Mouse (Mus musculus) spleen, postnatal 0 days (tissue): ENCODE data around the gene Defa25. TPM values are rescaled to one million over a fixed set of nuclear protein-coding genes. Genes with fewer than 3 reads are reported as not detected.

Experiments used
- polyA plus RNA-seq: library from polyadenylated mRNA; unstranded; fragments of >200 nt; fragmentation: Nextera tagmentation; extraction: Ambion mirVana; gene quantifications from 2 replicates; pipeline ENCODE4 v1.2.1, GENCODE M21; 2015

Defa25 gene
- not detected in 2 replicates for polyA plus RNA-seq

DNA sequence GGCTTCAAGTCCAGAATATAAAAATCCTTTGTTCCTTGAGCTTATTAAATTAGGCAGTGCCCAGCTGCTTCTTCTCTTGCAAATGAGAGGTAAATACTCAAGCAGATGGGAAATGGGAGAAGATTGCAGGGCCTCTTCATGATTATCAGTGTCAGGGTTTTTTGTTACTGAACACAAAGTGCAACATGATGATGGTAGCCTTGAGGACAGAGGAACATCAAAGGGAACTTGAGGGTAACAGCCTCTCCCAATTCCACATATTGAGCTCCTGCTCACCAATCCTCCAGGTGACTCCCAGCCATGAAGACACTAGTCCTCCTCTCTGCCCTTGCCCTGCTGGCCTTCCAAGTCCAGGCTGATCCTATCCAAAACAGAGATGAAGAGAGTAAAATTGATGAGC lies at the start of gene Defa25:
Gene Defa25, plus strand, starts transcription at position 301 of the 400 bp plus-strand sequence.

DNA sequence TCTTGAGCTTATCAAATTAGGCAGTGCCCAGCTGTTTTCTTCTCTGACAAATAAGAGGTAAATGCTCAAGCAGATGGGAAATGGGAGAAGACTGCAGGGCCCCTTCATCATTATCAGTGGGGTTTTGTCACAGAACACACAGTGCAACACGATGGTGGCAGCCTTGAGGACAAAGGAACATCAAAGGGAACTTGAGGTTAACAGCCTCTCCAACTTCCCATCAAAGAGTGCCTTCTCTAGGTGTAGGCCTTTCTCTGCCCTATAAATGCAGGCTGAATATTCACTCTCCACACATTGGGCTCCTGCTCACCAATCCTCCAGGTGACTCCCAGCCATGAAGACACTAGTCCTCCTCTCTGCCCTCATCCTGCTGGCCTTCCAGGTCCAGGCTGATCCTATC lies 29.5 kb upstream of the Defa25 start, which contains the start of gene Defa23:
Gene Defa23, plus strand, starts transcription at position 301 of the 400 bp plus-strand sequence.

DNA sequence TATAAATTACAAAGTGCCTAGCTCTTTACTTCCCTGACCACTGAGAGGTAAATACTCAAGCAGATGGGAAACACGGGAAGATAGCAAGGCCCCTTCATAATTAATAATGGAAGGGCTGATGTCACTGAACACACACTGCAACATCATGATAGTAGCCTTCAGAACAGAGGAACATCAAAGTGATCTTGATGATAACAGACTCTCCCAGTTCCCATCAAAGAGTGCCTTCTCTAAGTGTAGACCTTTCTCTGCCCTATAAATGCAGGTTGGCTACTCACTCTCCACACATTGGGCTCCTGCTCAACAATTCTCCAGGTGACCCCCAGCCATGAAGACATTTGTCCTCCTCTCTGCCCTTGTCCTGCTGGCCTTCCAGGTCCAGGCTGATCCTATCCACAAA lies 19.5 kb upstream of the Defa25 start, which contains the start of gene Defa35:
Gene Defa35, plus strand, starts transcription at position 301 of the 400 bp plus-strand sequence.

DNA sequence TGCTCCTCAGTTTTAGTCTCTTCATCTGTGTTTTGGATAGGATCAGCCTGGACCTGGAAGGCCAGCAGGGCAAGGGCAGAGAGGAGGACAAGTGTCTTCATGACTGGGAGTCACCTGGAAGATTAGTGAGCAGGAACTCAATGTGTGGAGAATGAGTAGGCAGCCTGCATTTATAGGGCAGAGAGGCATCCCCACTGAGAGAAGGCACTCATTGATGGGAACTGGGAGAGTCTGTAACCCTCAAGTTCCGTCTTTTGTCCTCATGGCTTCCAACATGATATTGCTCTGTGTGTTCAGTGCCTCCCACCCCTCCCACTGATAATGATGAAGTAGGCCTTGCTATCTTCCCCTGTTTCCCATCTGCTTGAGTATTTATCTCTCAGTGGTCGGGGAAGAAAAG lies 11.7 kb downstream of the Defa25 start, which contains the start of gene Gm14851:
Gene Gm14851, minus strand, starts transcription at position 101 of the 400 bp plus-strand sequence.

DNA sequence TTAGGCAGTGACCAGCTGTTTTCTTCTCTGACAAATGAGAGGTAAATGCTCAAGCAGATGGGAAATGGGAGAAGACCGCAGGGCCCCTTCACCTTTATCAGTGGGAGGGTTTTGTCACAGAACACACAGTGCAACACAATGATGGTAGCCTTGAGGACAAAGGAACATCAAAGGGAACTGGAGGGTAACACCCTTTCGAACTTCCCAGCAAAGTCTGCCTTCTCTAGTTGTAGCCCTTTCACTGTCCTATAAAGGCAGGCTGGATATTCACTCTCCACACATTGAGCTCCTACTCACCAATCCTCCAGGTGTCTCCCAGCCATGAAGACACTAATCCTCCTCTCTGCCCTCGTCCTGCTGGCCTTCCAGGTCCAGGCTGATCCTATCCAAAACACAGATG lies 50.1 kb downstream of the Defa25 start, which contains the start of gene Defa30:
Gene Defa30, plus strand, starts transcription at position 301 of the 400 bp plus-strand sequence.

Other genes starting within 250 kb of the Defa25 start
- gene Defb33, start 191.8 kb upstream of the Defa25 start, polyA plus RNA-seq: not detected in 2 replicates
- not detected in 2 replicates for gene Gm15056, start 181.8 kb upstream of the Defa25 start, polyA plus RNA-seq
- gene Gm6040, start 162.4 kb upstream of the Defa25 start, polyA plus RNA-seq: not detected in 2 replicates
- not detected in 2 replicates for gene AY761185, start 139.7 kb upstream of the Defa25 start, polyA plus RNA-seq
- gene Defa21, start 58.9 kb upstream of the Defa25 start, polyA plus RNA-seq: not detected in 2 replicates
- not detected in 2 replicates for gene Defa23, start 29.4 kb upstream of the Defa25 start, polyA plus RNA-seq
- gene Defa35, start 19.4 kb upstream of the Defa25 start, polyA plus RNA-seq: not detected in 2 replicates
- gene Gm14851, start 11.6 kb downstream of the Defa25 start, polyA plus RNA-seq: not detected in 2 replicates
- not detected in 2 replicates for gene Defa30, start 50.2 kb downstream of the Defa25 start, polyA plus RNA-seq
- not detected in 2 replicates for gene Defa22, start 77.8 kb downstream of the Defa25 start, polyA plus RNA-seq
- gene Defa31, start 107.2 kb downstream of the Defa25 start, polyA plus RNA-seq: not detected in 2 replicates
- not detected in 2 replicates for gene Gm15293, start 117.1 kb downstream of the Defa25 start, polyA plus RNA-seq
- not detected in 2 replicates for gene Gm15292, start 165.3 kb downstream of the Defa25 start, polyA plus RNA-seq
- gene Defa27, start 231.1 kb downstream of the Defa25 start, polyA plus RNA-seq: not detected in 2 replicates
- not detected in 2 replicates for gene Defa29, start 242.6 kb downstream of the Defa25 start, polyA plus RNA-seq